Mouse (Mus musculus) bone marrow macrophage, adult 2 months (primary cell): ENCODE measurements around the gene Ak3.

Experiments
- CTCF ChIP-seq: IDR thresholded peaks from 2 replicates; pipeline ENCODE4 v1.5.1; 2012; ENCODE audit warnings: low read depth, mild to moderate bottlenecking, low read length, moderate library complexity
- POLR2A ChIP-seq: IDR thresholded peaks from 2 replicates; pipeline ENCODE4 v1.6.1; 2012; ENCODE audit warnings: mild to moderate bottlenecking, low read depth, low read length, borderline replicate concordance

DNA sequence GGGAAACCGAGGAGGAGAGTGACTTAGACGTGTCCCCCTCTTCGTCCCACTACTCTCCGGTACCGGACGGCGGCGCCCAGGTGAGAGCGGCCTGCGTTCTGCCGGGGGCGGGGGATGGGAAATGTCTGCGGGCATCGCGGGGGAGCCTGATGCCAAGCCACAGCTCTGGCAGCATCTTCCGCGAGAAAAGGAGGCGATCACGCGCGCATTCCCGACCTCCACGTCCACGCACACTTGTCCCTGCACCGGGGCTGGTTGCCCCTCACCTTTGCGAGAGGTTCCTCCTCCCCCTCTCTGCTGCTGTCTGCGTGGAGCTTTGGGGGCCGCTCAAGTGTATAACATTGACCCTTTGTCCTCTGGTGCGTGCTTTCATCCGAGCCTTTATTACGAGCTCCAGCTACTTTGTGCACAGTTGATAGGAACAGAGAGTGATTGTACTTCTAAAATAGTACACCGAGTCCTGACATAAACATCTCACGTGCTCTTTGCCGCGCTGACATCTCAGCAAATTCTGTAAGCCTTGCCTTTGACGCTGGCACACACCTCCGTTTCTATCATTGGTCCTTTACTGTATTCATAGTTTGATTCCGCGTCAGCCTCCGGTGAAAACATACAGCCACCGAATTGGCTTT lies 57.1 kb downstream of the Ak3 start:
- no peak for TF ChIP-seq CTCF
- no peak for TF ChIP-seq POLR2A
